In genomic region chr17:33684671-33685231, GRCm38 (mm10) we compare ENCODE assay signal across 8 mouse cellular contexts. TPM values are rescaled to one million over a fixed set of nuclear protein-coding genes. Genes with fewer than 3 reads are reported as not detected.
DNase-seq lines count a peak whose midpoint lies in the region; ATAC-seq lines count a peak whose summit lies in the region.

No protein-coding gene starts in this region.

- H3K27me3 ChIP-seq in heart, embryonic 12.5 days (replicated peaks), result no peaks in the 10 kb centered on the region
- no peaks in the 10 kb centered on the region for H3K27me3 ChIP-seq in liver, embryonic 12.5 days (replicated peaks)

- H3K4me2 ChIP-seq in heart, embryonic 12.5 days, result peak overlapping the region; percentile 91
- peak overlapping the region; percentile 81 for H3K4me2 ChIP-seq in liver, embryonic 12.5 days

- H3K4me1 ChIP-seq in heart, embryonic 12.5 days (replicated peaks), result peaks cover 28% of the 10 kb centered on the region
- H3K4me1 ChIP-seq in liver, embryonic 12.5 days, result peaks cover 51% of the 10 kb centered on the region

- DNase-seq in CD4-positive helper T cell, adult 2 months (ENCODE audit: low read depth, low spot score), result peak; percentile 88
- peak; percentile 75 to 78 for DNase-seq in adrenal gland, postnatal 36 days
- DNase-seq in kidney, postnatal 10 days, result peak; percentile 82
- peak; percentile 87 for DNase-seq in naive thymus-derived CD4-positive, alpha-beta T cell, adult 2 months (ENCODE audit: low read depth)
- peak; percentile 61 for DNase-seq in telencephalon, adult 2 months (ENCODE audit: low read depth, low spot score)

- WGBS in heart, embryonic 12.5 days, result under 1% methylated on average over 44 of the region's 44 CpGs
- under 1% methylated on average over 44 of the region's 44 CpGs for WGBS in liver, embryonic 12.5 days (ENCODE audit: insufficient replicate concordance)

- H3K27ac ChIP-seq in heart, embryonic 12.5 days (ENCODE audit: poor library complexity, severe bottlenecking), result peak overlapping the region; percentile 94
- peak overlapping the region; percentile 90 for H3K27ac ChIP-seq in liver, embryonic 12.5 days

- peak; percentile 65 for ATAC-seq in erythroblast, adult 5-6 weeks (replicated peaks; ENCODE audit: low FRiP score, poor library complexity, severe bottlenecking)
- peak; percentile 75 for ATAC-seq in heart, embryonic 12.5 days (ENCODE audit: insufficient number of reproducible peaks, low FRiP score)
- ATAC-seq in liver, embryonic 12.5 days, result peak; percentile 72

- H3K36me3 ChIP-seq in heart, embryonic 12.5 days, result peaks cover 7% of the 10 kb centered on the region
- H3K36me3 ChIP-seq in liver, embryonic 12.5 days, result peaks cover 59% of the 10 kb centered on the region

- H3K4me3 ChIP-seq in heart, embryonic 12.5 days, result peak overlapping the region; percentile 85
- peak overlapping the region; percentile 81 for H3K4me3 ChIP-seq in liver, embryonic 12.5 days

- H3K9me3 ChIP-seq in heart, embryonic 12.5 days (replicated peaks), result no peaks in the 10 kb centered on the region
- H3K9me3 ChIP-seq in liver, embryonic 12.5 days (replicated peaks), result no peaks in the 10 kb centered on the region

- H3K9ac ChIP-seq in heart, embryonic 12.5 days, result peak overlapping the region; percentile 85
- peak overlapping the region; percentile 96 for H3K9ac ChIP-seq in liver, embryonic 12.5 days

RNA-seq across cellular contexts. Expression of gene Hnrnpm, which starts 1.9 kb away (rescaled TPM):
- total RNA-seq in adrenal gland, postnatal 36 days (2021), result 100 to 1,000 TPM; 136 to 171 TPM
- total RNA-seq in erythroblast, adult 5-6 weeks (2015; ENCODE audit: low replicate concordance), result 1,242 and 1,297 TPM in 2 replicates
- total RNA-seq in erythroblast, adult 5-6 weeks (2017; ENCODE audit: low replicate concordance), result 1,014 and 1,409 TPM in 2 replicates
- polyA plus RNA-seq in heart, embryonic 12.5 days (2016; fragmentation: Nextera tagmentation; extraction: Ambion mirVana), result 257 and 259 TPM in 2 replicates
- polyA plus RNA-seq in liver, embryonic 12.5 days (2016; fragmentation: Nextera tagmentation; extraction: Ambion mirVana), result 222 and 242 TPM in 2 replicates

RNA-seq across cellular contexts. Expression of gene March2, which starts 33.7 kb away (rescaled TPM):
- total RNA-seq in adrenal gland, postnatal 36 days (2021), result 100 to 1,000 TPM in 1 of 2 experiments, 10 to 100 TPM in 1; 92.9 to 119 TPM
- 910 and 992 TPM in 2 replicates for total RNA-seq in erythroblast, adult 5-6 weeks (2015; ENCODE audit: low replicate concordance)
- 1,070 and 1,140 TPM in 2 replicates for total RNA-seq in erythroblast, adult 5-6 weeks (2017; ENCODE audit: low replicate concordance)
- 76.5 and 79.5 TPM in 2 replicates for polyA plus RNA-seq in heart, embryonic 12.5 days (2016; fragmentation: Nextera tagmentation; extraction: Ambion mirVana)
- polyA plus RNA-seq in liver, embryonic 12.5 days (2016; fragmentation: Nextera tagmentation; extraction: Ambion mirVana), result 196 and 205 TPM in 2 replicates

RNA-seq across cellular contexts. Expression of gene Pram1, which starts 46.9 kb away (rescaled TPM):
- under 1 TPM in 1 of 2 experiments, not detected in 1; 0.56 TPM for total RNA-seq in adrenal gland, postnatal 36 days (2021)
- 48.4 and 55.8 TPM in 2 replicates for total RNA-seq in erythroblast, adult 5-6 weeks (2015; ENCODE audit: low replicate concordance)
- 6.3 and 12.6 TPM in 2 replicates for total RNA-seq in erythroblast, adult 5-6 weeks (2017; ENCODE audit: low replicate concordance)
- 0.14 and 0.67 TPM in 2 replicates for polyA plus RNA-seq in heart, embryonic 12.5 days (2016; fragmentation: Nextera tagmentation; extraction: Ambion mirVana)
- polyA plus RNA-seq in liver, embryonic 12.5 days (2016; fragmentation: Nextera tagmentation; extraction: Ambion mirVana), result 0.69 and 1.2 TPM in 2 replicates

RNA-seq across cellular contexts. Expression of gene Zfp414, which starts 55.9 kb away (rescaled TPM):
- total RNA-seq in adrenal gland, postnatal 36 days (2021), result 10 to 100 TPM; 28.9 to 35.3 TPM
- total RNA-seq in erythroblast, adult 5-6 weeks (2015; ENCODE audit: low replicate concordance), result 12.5 and 25.3 TPM in 2 replicates
- 4.3 and 8.0 TPM in 2 replicates for total RNA-seq in erythroblast, adult 5-6 weeks (2017; ENCODE audit: low replicate concordance)
- 31.6 and 32.4 TPM in 2 replicates for polyA plus RNA-seq in heart, embryonic 12.5 days (2016; fragmentation: Nextera tagmentation; extraction: Ambion mirVana)
- 22.4 and 23.2 TPM in 2 replicates for polyA plus RNA-seq in liver, embryonic 12.5 days (2016; fragmentation: Nextera tagmentation; extraction: Ambion mirVana)

Comparison
In these comparisons a context has a peak if more than half of its experiments do, and no peak if none do; other contexts are left out.
1. Peak in every context shown above with its lines: DNase-seq, ATAC-seq, H3K4me3 ChIP-seq and H3K27ac ChIP-seq.
2. RNA of gene Hnrnpm, which starts 1.9 kb away (total RNA-seq): 1,014 to 1,409 TPM in erythroblast, adult 5-6 weeks; 136 to 171 TPM in adrenal gland, postnatal 36 days; every median in the first group is over 4 times any median in the second.
3. RNA of gene March2, which starts 33.7 kb away (total RNA-seq): 910 to 1,140 TPM in erythroblast, adult 5-6 weeks; 92.9 to 119 TPM in adrenal gland, postnatal 36 days; every median in the first group is over 4 times any median in the second.
4. RNA of gene Pram1, which starts 46.9 kb away (total RNA-seq): 6.3 to 55.8 TPM in erythroblast, adult 5-6 weeks; 0.56 TPM in adrenal gland, postnatal 36 days; every median in the first group is over 4 times any median in the second.